Mouse (Mus musculus) T-cell, adult 2 months (primary cell): Measurements from ENCODE around the gene Tcp10a.
A peak's percentile ranks its signal among the peaks of the same experiment; 100 is the strongest.
"Not testable (repeated sequence)": the region's sequence is repeated elsewhere in the genome, so short reads cannot be mapped to it uniquely, and the experiment has no call there.

Experiments used
- DNase-seq: peaks from one replicate; pipeline ENCODE4 v3.0.0; 2022; ENCODE audit warnings: low spot score

The Tcp10a gene

GRCm38 (mm10) chr17:7324346-7324745, at the start of gene Tcp10a:
Gene Tcp10a, plus strand, starts transcription at chr17:7324646.
- DNase-seq = not testable (repeated sequence)

GRCm38 (mm10) chr17:7278702-7279242, 45.7 kb upstream of the Tcp10a start:
- DNase-seq = no peak

GRCm38 (mm10) chr17:7279251-7279650, 45.2 kb upstream of the Tcp10a start:
- no peak for DNase-seq

- no peak for DNase-seq
Measured at GRCm38 (mm10) chr17:7284297-7284910, 40.0 kb upstream of the Tcp10a start.

GRCm38 (mm10) chr17:7285292-7285691, 39.2 kb upstream of the Tcp10a start:
- no peak for DNase-seq

- DNase-seq = no peak
Measured at GRCm38 (mm10) chr17:7286422-7287050, 37.9 kb upstream of the Tcp10a start.

- no peak for DNase-seq
Measured at GRCm38 (mm10) chr17:7292012-7292684, 32.3 kb upstream of the Tcp10a start.

- peak; percentile 22 for DNase-seq
Measured at GRCm38 (mm10) chr17:7306278-7307196, 17.9 kb upstream of the Tcp10a start.

GRCm38 (mm10) chr17:7315693-7316382, 8.6 kb upstream of the Tcp10a start:
- not testable (repeated sequence) for DNase-seq

GRCm38 (mm10) chr17:7319789-7320188, 4.7 kb upstream of the Tcp10a start:
- not testable (repeated sequence) for DNase-seq

GRCm38 (mm10) chr17:7326415-7326814, 2.0 kb downstream of the Tcp10a start:
- DNase-seq = not testable (repeated sequence)

GRCm38 (mm10) chr17:7332745-7333144, 8.3 kb downstream of the Tcp10a start:
- DNase-seq = not testable (repeated sequence)

GRCm38 (mm10) chr17:7337381-7337780, 12.9 kb downstream of the Tcp10a start:
- DNase-seq = not testable (repeated sequence)

- not testable (repeated sequence) for DNase-seq
Measured at GRCm38 (mm10) chr17:7348765-7349164, 24.3 kb downstream of the Tcp10a start.

GRCm38 (mm10) chr17:7352596-7352995, 28.1 kb downstream of the Tcp10a start, which contains the start of gene Ttll2:
Gene Ttll2, minus strand, starts transcription at chr17:7352696.
- DNase-seq = not testable (repeated sequence)

GRCm38 (mm10) chr17:7359806-7360205, 35.4 kb downstream of the Tcp10a start:
- DNase-seq = not testable (repeated sequence)

GRCm38 (mm10) chr17:7360749-7361465, 36.5 kb downstream of the Tcp10a start:
- DNase-seq = not testable (repeated sequence)

GRCm38 (mm10) chr17:7365615-7366014, 41.2 kb downstream of the Tcp10a start:
- DNase-seq = not testable (repeated sequence)

GRCm38 (mm10) chr17:7366265-7366664, 41.8 kb downstream of the Tcp10a start:
- not testable (repeated sequence) for DNase-seq

GRCm38 (mm10) chr17:7366676-7367374, 42.4 kb downstream of the Tcp10a start:
- not testable (repeated sequence) for DNase-seq
